Mouse (Mus musculus): ENCODE results near the gene Mgat5.

GRCm38 (mm10) chr1:127380749-127381501 lies 176.1 kb downstream of the Mgat5 start:
- TF ChIP-seq CTCF (IDR thresholded peaks at IDR 0.05; ENCODE audit: extremely low read depth, insufficient read length, insufficient replicate concordance, low read depth, low read length) (no peak), POLR2A (IDR thresholded peaks at IDR 0.05; ENCODE audit: low read depth, low read length) (no peak)

Data from small intestine, adult 2 months (tissue).